Mouse (Mus musculus) hindbrain, embryonic 16.5 days (tissue): ENCODE measurements around the gene Ppip5k2. TPM values are rescaled to one million over a fixed set of nuclear protein-coding genes. Genes with fewer than 3 reads are reported as not detected.
A peak's percentile ranks its signal among the peaks of the same experiment; 100 is the strongest.

Experiments
- ATAC-seq: fragments of 200-750 bp; cut with Nextera tagmentation; 2 replicates; pipeline ENCODE4 v1.8.0; 2017; ENCODE audit warnings: moderate TSS enrichment, moderate library complexity
- H3K27ac ChIP-seq: fragments of 300-500 bp; sonication (generic); 2 replicates; pipeline ENCODE4 v1.5.1; 2014; ENCODE audit warnings: low read depth, mild to moderate bottlenecking, control low read depth, low read length, moderate library complexity
- H3K27me3 ChIP-seq: fragments of 300-500 bp; sonication (generic); replicated peaks from 2 replicates; pipeline ENCODE4 v1.6.1; 2014; ENCODE audit warnings: low read length; ENCODE audit not compliant: control insufficient read depth, insufficient read depth
- H3K36me3 ChIP-seq: fragments of 300-500 bp; sonication (generic); 2 replicates; pipeline ENCODE4 v1.6.1; 2014; ENCODE audit warnings: mild to moderate bottlenecking, low read length, moderate library complexity, mixed read lengths; ENCODE audit not compliant: control insufficient read depth, insufficient read depth
- H3K4me1 ChIP-seq: fragments of 300-500 bp; sonication (generic); 2 replicates; pipeline ENCODE4 v1.6.1; 2014; ENCODE audit warnings: low read depth, low read length; ENCODE audit not compliant: control insufficient read depth, insufficient read depth
- H3K4me2 ChIP-seq: fragments of 300-500 bp; sonication (generic); 2 replicates; pipeline ENCODE4 v1.6.1; 2014; ENCODE audit warnings: mild to moderate bottlenecking, low read length, control low read depth, moderate library complexity
- H3K4me3 ChIP-seq: fragments of 300-500 bp; sonication (generic); 2 replicates; pipeline ENCODE4 v1.5.1; 2014; ENCODE audit warnings: mild to moderate bottlenecking, low read length, control low read depth, moderate library complexity
- H3K9ac ChIP-seq: fragments of 300-500 bp; sonication (generic); 2 replicates; pipeline ENCODE4 v1.6.1; 2014; ENCODE audit warnings: low read depth, mild to moderate bottlenecking, control low read depth, low read length, moderate library complexity
- H3K9me3 ChIP-seq: fragments of 300-500 bp; sonication (generic); 2 replicates; pipeline ENCODE4 v1.6.1; 2014; ENCODE audit warnings: mild to moderate bottlenecking, low read length, moderate library complexity; ENCODE audit not compliant: control insufficient read depth
- WGBS: fragments of 180-500 bp; shearing (Covaris S2); extraction: QIAGEN DNeasy Blood & Tissue Kit; methylation state at CpG from one replicate; pipeline ENCODE4 v1.1.7; 2014; 5-methylcytosine and 5-hydroxymethylcytosine counted together
- polyA plus RNA-seq: library from polyadenylated mRNA; unstranded; fragments of >200 nt; fragmentation: Nextera tagmentation; extraction: Ambion mirVana; gene quantifications from 2 replicates; pipeline ENCODE4 v1.2.1, GENCODE M21; 2015

Gene Ppip5k2
- polyA plus RNA-seq, 1 experiment from 2014 or later: 45.5 TPM

DNA sequence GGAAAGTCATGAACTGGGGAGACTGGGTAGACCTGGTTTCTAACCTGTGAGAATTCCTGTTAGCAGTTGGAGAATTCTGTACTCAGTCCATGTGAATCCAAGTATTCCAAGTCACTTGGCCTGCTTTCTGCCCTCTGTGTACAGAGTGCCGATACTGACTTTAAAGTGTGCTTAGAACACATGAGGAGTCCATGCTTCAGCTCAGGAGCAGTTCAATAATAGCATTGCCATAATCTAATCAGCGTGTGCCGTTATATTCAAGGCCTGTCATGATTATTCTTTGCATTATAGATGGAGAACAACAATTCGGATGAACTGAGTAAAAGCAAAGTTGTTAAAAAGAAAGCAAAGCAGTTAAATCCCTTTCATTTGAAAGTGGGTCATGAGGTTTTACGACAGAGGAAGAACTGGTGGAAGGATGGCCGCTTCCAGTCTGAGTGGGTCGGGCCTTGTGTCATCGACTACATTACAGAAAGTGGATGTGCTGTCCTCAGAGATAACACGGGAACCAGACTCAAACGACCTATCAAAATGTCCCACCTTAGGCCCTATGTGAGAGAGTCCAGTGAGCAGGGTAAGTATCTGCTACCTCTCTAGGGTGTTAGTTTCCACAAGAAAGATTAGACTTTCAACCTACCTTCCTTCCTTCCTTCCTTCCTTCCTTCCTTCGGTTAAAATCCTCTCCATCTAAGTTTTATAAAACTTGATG, 15.6 kb upstream of the Ppip5k2 start:
- no peak for ATAC-seq
- H3K4me2 ChIP-seq: no peak overlapping the region
- H3K4me1 ChIP-seq: no peaks in the 10 kb centered on the region
- no peak overlapping the region for H3K4me3 ChIP-seq
- H3K36me3 ChIP-seq: no peaks in the 10 kb centered on the region
- WGBS: 92% methylated on average over 11 of the region's 11 CpGs
- no peak overlapping the region for H3K9ac ChIP-seq
- H3K9me3 ChIP-seq: no peaks in the 10 kb centered on the region
- H3K27ac ChIP-seq: no peak overlapping the region
- H3K27me3 ChIP-seq: no peaks in the 10 kb centered on the region

DNA sequence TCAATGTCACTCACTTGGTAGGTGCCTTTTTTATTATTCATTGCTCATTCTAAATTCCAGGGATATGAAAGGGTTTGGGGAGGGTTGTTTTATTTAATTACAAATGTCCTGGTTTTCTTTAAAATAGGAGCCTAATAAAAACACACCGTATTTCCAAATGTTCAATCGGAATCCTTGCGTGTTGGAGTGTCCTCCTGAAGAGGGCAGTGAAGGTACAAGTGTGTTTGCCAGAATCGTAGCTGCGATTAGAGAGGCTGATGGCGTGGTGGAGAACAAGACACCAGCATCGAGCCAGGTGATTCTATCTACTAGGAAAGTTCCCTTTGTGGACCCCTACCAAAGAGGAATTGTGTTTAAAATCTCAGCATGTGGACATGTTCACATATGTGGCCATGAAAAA, 14.7 kb upstream of the Ppip5k2 start:
- Histone ChIP-seq H3K36me3 (no peaks in the 10 kb centered on the region), H3K4me2 (no peak overlapping the region), H3K27ac (no peak overlapping the region), H3K9ac (no peak overlapping the region), H3K9me3 (no peaks in the 10 kb centered on the region), H3K4me3 (no peak overlapping the region), H3K27me3 (no peaks in the 10 kb centered on the region), H3K4me1 (no peaks in the 10 kb centered on the region)
- no peak for ATAC-seq
- 82% methylated on average over 7 of the region's 7 CpGs for WGBS

DNA sequence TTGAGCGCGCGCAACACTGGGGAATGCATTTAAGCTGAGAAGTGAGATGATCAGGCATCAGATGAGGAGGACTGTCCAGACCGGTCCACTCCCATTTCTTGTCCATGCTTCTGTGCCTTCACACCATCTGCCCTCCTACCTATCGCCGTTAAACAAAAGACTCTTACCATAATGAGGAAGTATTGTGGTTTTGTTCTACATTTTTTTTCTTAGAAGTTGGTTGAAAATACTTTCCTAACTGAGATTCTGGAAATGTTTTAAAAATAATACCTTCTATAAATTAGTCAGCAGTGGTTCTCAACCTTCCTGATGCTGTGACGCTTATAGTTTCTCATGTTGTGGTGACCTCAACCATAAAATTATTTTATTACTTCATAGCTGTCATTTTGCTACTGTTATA, 11.5 kb upstream of the Ppip5k2 start:
- Histone ChIP-seq H3K9me3 (no peaks in the 10 kb centered on the region), H3K36me3 (no peaks in the 10 kb centered on the region), H3K4me3 (no peak overlapping the region), H3K27me3 (no peaks in the 10 kb centered on the region), H3K27ac (no peak overlapping the region), H3K4me1 (no peaks in the 10 kb centered on the region), H3K9ac (no peak overlapping the region), H3K4me2 (no peak overlapping the region)
- WGBS: 95% methylated on average over 7 of the region's 7 CpGs
- ATAC-seq: no peak

DNA sequence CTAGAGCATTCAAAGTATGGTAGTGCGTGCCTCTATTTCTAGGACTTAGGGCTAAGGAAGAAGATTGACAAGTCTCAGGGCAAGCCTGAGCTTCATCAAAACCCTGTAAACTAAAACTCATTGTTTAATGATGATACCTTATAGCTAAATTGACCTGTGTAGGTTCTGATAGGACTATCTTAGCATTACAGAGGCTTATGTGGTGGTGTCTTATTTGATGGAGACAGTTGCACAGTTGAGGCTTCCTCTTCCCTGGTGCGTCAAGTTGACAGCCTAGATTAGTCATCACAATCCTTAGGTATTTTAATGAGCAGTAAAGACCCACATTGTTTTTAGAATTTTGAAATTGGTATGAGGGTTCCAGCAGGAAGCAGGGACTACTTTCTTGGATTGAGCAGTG, 3.8 kb upstream of the Ppip5k2 start:
- no peaks in the 10 kb centered on the region for H3K27me3 ChIP-seq
- H3K36me3 ChIP-seq: no peaks in the 10 kb centered on the region
- no peak overlapping the region for H3K4me3 ChIP-seq
- H3K4me1 ChIP-seq: peaks cover 3% of the 10 kb centered on the region
- ATAC-seq: no peak
- H3K9ac ChIP-seq: no peak overlapping the region
- 94% methylated on average over 2 of the region's 2 CpGs for WGBS
- H3K4me2 ChIP-seq: no peak overlapping the region
- H3K27ac ChIP-seq: no peak overlapping the region
- no peaks in the 10 kb centered on the region for H3K9me3 ChIP-seq

DNA sequence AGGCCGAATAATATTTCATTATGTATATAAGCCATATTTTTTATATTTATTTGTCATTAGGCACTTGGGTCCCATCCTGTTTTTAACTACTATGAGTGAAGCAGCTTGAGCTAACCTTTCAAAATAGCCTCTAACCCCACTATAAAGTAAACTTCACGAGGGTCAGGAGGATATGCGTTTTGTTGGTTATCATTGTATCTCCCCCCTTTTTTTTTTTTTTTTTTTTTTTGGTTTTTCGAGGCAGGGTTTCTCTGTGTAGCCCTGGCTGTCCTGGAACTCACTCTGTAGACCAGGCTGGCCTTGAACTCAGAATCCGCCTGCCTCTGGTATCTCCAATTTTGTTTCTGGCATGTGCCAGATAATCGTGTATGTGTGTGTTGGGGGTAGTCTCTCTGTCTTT, 3.2 kb upstream of the Ppip5k2 start:
- peaks cover 3% of the 10 kb centered on the region for H3K4me1 ChIP-seq
- no peak for ATAC-seq

DNA sequence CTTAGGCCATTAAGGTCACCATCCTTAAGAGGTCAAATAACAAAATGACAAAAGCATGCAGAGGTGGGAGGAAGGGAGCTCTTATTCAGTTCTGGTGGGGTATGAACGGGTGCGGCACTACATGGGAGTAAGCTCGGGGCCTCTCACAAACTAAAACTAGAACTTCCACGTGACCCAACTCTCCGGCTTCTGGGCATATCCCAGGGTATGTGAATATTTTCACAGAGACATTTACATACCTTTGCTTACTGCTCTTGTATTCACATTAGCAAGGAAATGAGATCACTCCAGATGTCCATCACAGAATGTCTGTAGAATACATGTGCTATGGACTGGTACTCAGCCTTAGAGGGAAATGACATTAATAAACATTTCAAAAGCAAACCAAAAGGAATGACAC, 1.5 kb upstream of the Ppip5k2 start:
- no peak for ATAC-seq
- H3K27ac ChIP-seq: no peak overlapping the region
- no peaks in the 10 kb centered on the region for H3K27me3 ChIP-seq
- WGBS: 93% methylated on average over 5 of the region's 5 CpGs
- no peaks in the 10 kb centered on the region for H3K9me3 ChIP-seq
- no peak overlapping the region for H3K4me3 ChIP-seq
- H3K4me1 ChIP-seq: peaks cover 17% of the 10 kb centered on the region
- no peaks in the 10 kb centered on the region for H3K36me3 ChIP-seq
- H3K4me2 ChIP-seq: no peak overlapping the region
- H3K9ac ChIP-seq: no peak overlapping the region

More for the DNA sequence above, 3.2 kb upstream of the Ppip5k2 start:
- H3K9ac ChIP-seq: no peak overlapping the region
- no peak overlapping the region for H3K4me2 ChIP-seq
- H3K27ac ChIP-seq: no peak overlapping the region
- no peaks in the 10 kb centered on the region for H3K36me3 ChIP-seq
- H3K27me3 ChIP-seq: no peaks in the 10 kb centered on the region
- H3K9me3 ChIP-seq: no peaks in the 10 kb centered on the region
- no peak overlapping the region for H3K4me3 ChIP-seq
- WGBS: 94% methylated on average over 6 of the region's 6 CpGs

DNA sequence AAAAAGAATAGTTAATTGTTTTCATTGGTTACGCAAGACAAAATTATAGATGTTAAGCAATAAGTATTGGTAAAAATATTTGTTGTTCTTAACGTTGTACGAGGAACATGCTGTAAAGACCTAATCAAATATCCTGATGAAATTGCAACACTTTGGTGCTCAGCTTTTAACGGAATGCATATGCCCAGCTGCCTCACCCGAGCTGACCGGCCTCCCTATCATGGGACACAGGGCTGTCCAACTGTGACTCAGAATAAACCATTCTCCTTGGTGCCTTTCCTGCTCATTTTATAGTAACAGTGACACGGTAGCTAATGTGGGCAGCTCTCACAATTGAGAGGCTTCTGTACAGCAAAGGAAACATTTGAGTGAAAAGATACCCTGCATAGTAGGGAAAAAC, 907 bp upstream of the Ppip5k2 start:
- no peaks in the 10 kb centered on the region for H3K27me3 ChIP-seq
- no peak for ATAC-seq
- WGBS: 72% methylated on average over 7 of the region's 7 CpGs
- H3K4me2 ChIP-seq: peak overlapping the region; percentile 66
- H3K9ac ChIP-seq: no peak overlapping the region
- no peaks in the 10 kb centered on the region for H3K36me3 ChIP-seq
- peaks cover 17% of the 10 kb centered on the region for H3K4me1 ChIP-seq
- no peaks in the 10 kb centered on the region for H3K9me3 ChIP-seq
- H3K4me3 ChIP-seq: no peak overlapping the region
- H3K27ac ChIP-seq: no peak overlapping the region

DNA sequence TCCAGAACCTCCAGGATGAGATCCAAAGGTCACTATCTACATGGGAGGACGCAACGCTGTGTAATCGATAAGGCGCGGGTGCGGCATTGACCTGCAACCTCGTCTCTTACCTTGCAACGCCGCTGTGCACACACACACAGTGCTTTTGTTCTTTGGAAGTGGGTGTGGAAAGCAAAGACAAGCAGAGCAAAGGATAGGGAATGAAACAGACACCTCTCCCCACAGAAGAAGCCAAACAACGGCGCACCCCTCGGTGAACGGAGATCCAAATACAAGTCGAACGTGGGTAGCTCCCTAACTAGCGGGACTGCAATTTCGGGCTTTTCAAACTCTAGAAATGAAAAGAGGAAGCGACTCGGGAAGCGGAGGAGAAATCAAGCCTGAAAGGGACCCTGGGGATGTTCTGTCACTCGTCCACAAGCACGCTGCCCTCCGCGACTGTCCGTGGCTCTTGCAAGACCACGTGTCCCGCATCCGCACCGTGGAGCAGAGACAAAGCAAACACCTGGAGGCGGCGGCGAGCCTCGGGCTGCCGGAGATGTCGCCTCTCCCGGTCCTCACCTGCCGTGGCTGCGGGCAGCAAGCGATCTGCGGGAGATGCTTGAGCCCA, 812 bp downstream of the Ppip5k2 start:
- Histone ChIP-seq H3K9ac (peak overlapping the region; percentile 86), H3K36me3 (no peaks in the 10 kb centered on the region), H3K27ac (peak overlapping the region; percentile 84), H3K27me3 (no peaks in the 10 kb centered on the region), H3K4me2 (peak overlapping the region; percentile 62), H3K9me3 (no peaks in the 10 kb centered on the region), H3K4me3 (peak overlapping the region; percentile 70), H3K4me1 (peaks cover 18% of the 10 kb centered on the region)
- peak; percentile 81 for ATAC-seq
- 0% methylated on average over 40 of the region's 40 CpGs for WGBS

DNA sequence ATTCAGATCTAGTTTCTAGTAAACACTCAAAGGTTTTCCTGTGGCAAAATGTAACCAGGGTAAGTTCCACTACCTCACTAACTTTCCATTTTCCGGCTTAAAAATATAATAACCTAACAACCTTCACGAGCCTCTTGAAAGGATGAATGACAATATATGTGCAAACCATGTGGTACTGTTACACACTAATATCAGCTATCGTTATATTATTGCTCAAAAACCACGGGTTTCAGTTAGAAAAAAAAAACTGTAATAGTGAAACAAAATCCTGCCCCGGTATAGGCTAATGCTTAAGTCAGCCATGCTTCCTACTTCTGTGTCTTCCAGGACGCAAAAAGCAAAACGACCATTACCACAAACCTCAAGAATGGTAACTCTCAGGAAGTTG, 1.3 kb downstream of the Ppip5k2 start:
- no peak for ATAC-seq
- peak overlapping the region; percentile 84 for H3K27ac ChIP-seq
- no peaks in the 10 kb centered on the region for H3K36me3 ChIP-seq
- WGBS: 13% methylated on average over 7 of the region's 7 CpGs
- peaks cover 18% of the 10 kb centered on the region for H3K4me1 ChIP-seq
- H3K27me3 ChIP-seq: no peaks in the 10 kb centered on the region
- peak overlapping the region; percentile 70 for H3K4me3 ChIP-seq
- H3K9ac ChIP-seq: peak overlapping the region; percentile 86
- H3K4me2 ChIP-seq: peak overlapping the region; percentile 62
- H3K9me3 ChIP-seq: no peaks in the 10 kb centered on the region
